ENCODE assay signal across 9 mouse cellular contexts in the genomic region with DNA sequence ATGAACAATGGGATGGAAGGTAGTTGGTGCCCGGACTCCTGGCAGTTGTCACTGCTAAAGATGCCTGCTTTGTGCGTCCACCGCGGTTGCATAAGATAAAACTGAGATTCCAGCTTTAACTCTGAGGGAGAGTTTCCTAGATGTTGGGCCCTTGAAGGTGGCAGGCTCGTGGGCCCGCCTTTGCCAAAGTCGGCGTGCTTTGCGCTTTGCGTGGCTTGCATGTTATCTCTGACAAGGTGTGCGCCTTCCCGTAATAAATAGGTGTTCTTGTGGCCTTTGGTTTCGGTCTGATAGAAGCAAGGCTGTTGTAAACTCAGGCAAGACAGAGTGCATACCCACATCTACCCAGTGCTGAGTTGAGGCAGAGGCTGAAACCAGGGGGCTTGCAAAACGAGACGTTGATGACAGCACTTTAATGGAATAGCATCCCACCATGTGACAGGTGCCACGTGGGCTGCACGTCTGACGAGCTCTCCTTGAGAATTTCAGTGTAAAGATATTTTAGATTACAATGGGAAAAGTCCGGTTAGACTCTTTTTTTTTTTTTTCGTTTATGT. TPM values are rescaled to one million over a fixed set of nuclear protein-coding genes. Genes with fewer than 3 reads are reported as not detected.
DNase-seq lines count a peak whose midpoint lies in the region; ATAC-seq and TF ChIP-seq lines count a peak whose summit lies in the region.
"Had no signal": no experiment of that assay in that cellular context is flagged by ENCODE, and none has a peak within 500 bp of the region (broad histone marks: within the 10 kb centered on the region; RNA-seq: fewer than 3 reads in every experiment).

No protein-coding gene starts in this region.

- DNase-seq in heart, postnatal 36 days = no peak
- DNase-seq in ES-CJ7 (ENCODE audit: low read depth, low spot score) = peak; percentile 24
- DNase-seq in forebrain, postnatal 0 days = peak; percentile 72
- DNase-seq in midbrain, embryonic 10.5 days (ENCODE audit: low spot score) = no peak
- DNase-seq in spleen, postnatal 36 days (ENCODE audit: low spot score in 2 of 2) = no peak
- DNase-seq in ovary, postnatal 36 days (ENCODE audit: low spot score) = no peak
- DNase-seq in adrenal gland, adult 18-20 months (ENCODE audit: low spot score in 2 of 2) = no peak

- peaks cover 13% of the 10 kb centered on the region for H3K27me3 ChIP-seq in heart, embryonic 13.5 days (replicated peaks)
- no peaks in the 10 kb centered on the region for H3K27me3 ChIP-seq in forebrain, postnatal 0 days (ENCODE audit: insufficient read depth, low read length)
- peaks cover 79% of the 10 kb centered on the region for H3K27me3 ChIP-seq in midbrain, embryonic 10.5 days (ENCODE audit: low read depth, poor library complexity, severe bottlenecking)

- H3K4me1 ChIP-seq in heart, embryonic 13.5 days = peaks cover 34% of the 10 kb centered on the region
- H3K4me1 ChIP-seq in forebrain, postnatal 0 days (ENCODE audit: insufficient read depth) = peaks cover 22% of the 10 kb centered on the region
- peaks cover 49% of the 10 kb centered on the region for H3K4me1 ChIP-seq in midbrain, embryonic 10.5 days

- peak overlapping the region; percentile 89 for H3K4me2 ChIP-seq in heart, embryonic 13.5 days
- H3K4me2 ChIP-seq in forebrain, postnatal 0 days (ENCODE audit: low read depth) = peak overlapping the region; percentile 94

- H3K36me3 ChIP-seq in heart, embryonic 13.5 days = no peaks in the 10 kb centered on the region
- no peaks in the 10 kb centered on the region for H3K36me3 ChIP-seq in forebrain, postnatal 0 days (ENCODE audit: insufficient read depth)
- H3K36me3 ChIP-seq in midbrain, embryonic 10.5 days = no peaks in the 10 kb centered on the region

- peak overlapping the region; percentile 74 for H3K4me3 ChIP-seq in heart, embryonic 13.5 days
- H3K4me3 ChIP-seq in forebrain, postnatal 0 days (ENCODE audit: low read depth, low read length) = peak overlapping the region; percentile 79
- peak overlapping the region; percentile 71 for H3K4me3 ChIP-seq in midbrain, embryonic 10.5 days

- 5% methylated on average over 20 of the region's 20 CpGs for WGBS in heart, embryonic 13.5 days
- 4% methylated on average over 20 of the region's 20 CpGs for WGBS in forebrain, postnatal 0 days
- 8% methylated on average over 20 of the region's 20 CpGs for WGBS in midbrain, embryonic 10.5 days

- peak overlapping the region; percentile 83 for H3K9ac ChIP-seq in heart, embryonic 13.5 days
- peak overlapping the region; percentile 75 for H3K9ac ChIP-seq in forebrain, postnatal 0 days

- H3K27ac ChIP-seq in heart, embryonic 13.5 days (replicated peaks) = peak overlapping the region; percentile 71; the same call in 1 of the 2 replicates
- peak overlapping the region; percentile 66; the same call in 1 of the 2 replicates for H3K27ac ChIP-seq in forebrain, postnatal 0 days (ENCODE audit: low read depth, low read length)
- H3K27ac ChIP-seq in midbrain, embryonic 10.5 days (replicated peaks) = peak overlapping the region; percentile 82

- intact Hi-C loops in heart, postnatal 36 days (cut with DNase I) = loop anchor here (1.0 to 5.0 kb wide), 4 partner anchors 84 to 188 kb away; no protein-coding TSS in a partner anchor

- H3K9me3 ChIP-seq in heart, embryonic 13.5 days = no peaks in the 10 kb centered on the region
- H3K9me3 ChIP-seq in forebrain, postnatal 0 days (ENCODE audit: low read length) = no peaks in the 10 kb centered on the region
- no peaks in the 10 kb centered on the region for H3K9me3 ChIP-seq in midbrain, embryonic 10.5 days (replicated peaks)

- no peak for TF ChIP-seq CTCF in forebrain, postnatal 0 days (IDR thresholded peaks at IDR 0.05; ENCODE audit: low read depth)

- ATAC-seq in heart, embryonic 13.5 days (ENCODE audit: extremely low read depth, insufficient number of reproducible peaks, low FRiP score, low TSS enrichment) = no peak
- ATAC-seq in forebrain, postnatal 0 days = peak; percentile 75

RNA-seq across cellular contexts. Expression of gene F3, which starts 0.7 kb away (rescaled TPM):
- polyA plus RNA-seq in heart, embryonic 13.5 days (2015; fragmentation: Nextera tagmentation; extraction: Ambion mirVana) = 6.0 and 7.3 TPM in 2 replicates
- total RNA-seq in heart, postnatal 36 days (2021) = 10 to 100 TPM; 23.7 to 30.5 TPM
- 9.7 and 11.5 TPM in 2 replicates for total RNA-seq in forebrain, postnatal 0 days (2014; rRNA removed)
- 13.4 and 14.2 TPM in 2 replicates for polyA plus RNA-seq in forebrain, postnatal 0 days (2015; fragmentation: Nextera tagmentation; extraction: Ambion mirVana)
- 4.6 and 5.8 TPM in 2 replicates for polyA plus RNA-seq in midbrain, embryonic 10.5 days (2016; fragmentation: Nextera tagmentation; extraction: Ambion mirVana)
- total RNA-seq in adrenal gland, adult 18-20 months (2021) = 10 to 100 TPM in 1 of 2 experiments, 1 to 10 TPM in 1; 7.9 to 16.6 TPM

RNA-seq across cellular contexts. Expression of gene 4930432M17Rik, which starts 53.5 kb away (rescaled TPM):
- not detected in 2 replicates for polyA plus RNA-seq in heart, embryonic 13.5 days (2015; fragmentation: Nextera tagmentation; extraction: Ambion mirVana)
- not detected for total RNA-seq in heart, postnatal 36 days (2021)
- not detected in 2 replicates for total RNA-seq in forebrain, postnatal 0 days (2014; rRNA removed)
- polyA plus RNA-seq in forebrain, postnatal 0 days (2015; fragmentation: Nextera tagmentation; extraction: Ambion mirVana) = not detected in 2 replicates
- not detected in 2 replicates for polyA plus RNA-seq in midbrain, embryonic 10.5 days (2016; fragmentation: Nextera tagmentation; extraction: Ambion mirVana)
- not detected for total RNA-seq in adrenal gland, adult 18-20 months (2021)
- total RNA-seq: hematopoietic stem cell, adult 5-6 weeks had no signal

Comparison
In these comparisons a context has a peak if more than half of its experiments do, and no peak if none do; other contexts are left out.
1. DNase-seq: peak in ES-CJ7 (single experiment) and forebrain, postnatal 0 days (single experiment); none in heart, postnatal 36 days (0 of 2), midbrain, embryonic 10.5 days (single experiment), spleen, postnatal 36 days (0 of 2), ovary, postnatal 36 days (single experiment) and adrenal gland, adult 18-20 months (0 of 2).
2. Peak in every context shown above with its lines, with median percentiles within 50 percentile points of each other: H3K27ac ChIP-seq and H3K4me3 ChIP-seq.